Mouse (Mus musculus) thymus, adult 2 months (tissue): Measurements from ENCODE around the gene Fhdc1. TPM values are rescaled to one million over a fixed set of nuclear protein-coding genes. Genes with fewer than 3 reads are reported as not detected.

Source experiments
- DNase-seq: peaks from one replicate; pipeline ENCODE4 v3.0.0; 2021
- H3K27ac ChIP-seq: fragments of 200-500 bp; 2 replicates; pipeline ENCODE4 v1.5.1; 2012; ENCODE audit warnings: low read length, control low read depth; ENCODE audit not compliant: control insufficient read depth, insufficient read depth
- H3K27me3 ChIP-seq: fragments of 200-500 bp; 2 replicates; pipeline ENCODE4 v1.6.1; 2012; ENCODE audit warnings: mild to moderate bottlenecking, low read length, moderate library complexity, mixed read lengths; ENCODE audit not compliant: control insufficient read depth, insufficient read depth
- H3K36me3 ChIP-seq: fragments of 200-500 bp; 2 replicates; pipeline ENCODE4 v1.6.1; 2012; ENCODE audit warnings: mild to moderate bottlenecking, low read length, moderate library complexity; ENCODE audit not compliant: control insufficient read depth, insufficient read depth
- H3K4me1 ChIP-seq: fragments of 200-500 bp; replicated peaks from 2 replicates; pipeline ENCODE4 v1.6.1; 2012; ENCODE audit warnings: low read length; ENCODE audit not compliant: control insufficient read depth, insufficient read depth
- H3K4me3 ChIP-seq: fragments of 200-500 bp; 2 replicates; pipeline ENCODE4 v1.5.1; 2012; ENCODE audit warnings: mild to moderate bottlenecking, low read length, control low read depth, moderate library complexity; ENCODE audit not compliant: control insufficient read depth, insufficient read depth
- CTCF ChIP-seq: fragments of 200-500 bp; IDR thresholded peaks from 2 replicates; pipeline ENCODE4 v1.5.1; 2012; ENCODE audit warnings: mild to moderate bottlenecking, control low read depth, low read length, moderate library complexity, borderline replicate concordance; ENCODE audit not compliant: control insufficient read depth, poor library complexity, insufficient read depth; ENCODE audit errors: extremely low read depth
- POLR2A ChIP-seq: fragments of 200-500 bp; IDR thresholded peaks from 2 replicates; pipeline ENCODE4 v1.6.1; 2012; ENCODE audit warnings: mild to moderate bottlenecking, low read length, control low read depth, moderate library complexity; ENCODE audit not compliant: control insufficient read depth, poor library complexity, insufficient read depth; ENCODE audit errors: extremely low read depth
- WGBS: fragments of 180-500 bp; shearing (Covaris S2); methylation state at CpG from one replicate; pipeline ENCODE4 v1.1.7; 2018; 5-methylcytosine and 5-hydroxymethylcytosine counted together
- polyA plus RNA-seq: library from polyadenylated mRNA; depleted of rRNA; stranded (reverse); fragments of >200 nt; gene quantifications from 2 replicates; pipeline ENCODE4 v1.2.3, GENCODE M21; 2012; rRNA removed

Fhdc1 gene
- polyA plus RNA-seq, 1 experiment = 0.49 TPM

GRCm38 (mm10) chr3:84396240-84396639, 84.0 kb downstream of the Fhdc1 start:
- WGBS = 91% methylated on average over 2 of the region's 2 CpGs
- no peak for TF ChIP-seq CTCF
- no peak for TF ChIP-seq POLR2A

DNA sequence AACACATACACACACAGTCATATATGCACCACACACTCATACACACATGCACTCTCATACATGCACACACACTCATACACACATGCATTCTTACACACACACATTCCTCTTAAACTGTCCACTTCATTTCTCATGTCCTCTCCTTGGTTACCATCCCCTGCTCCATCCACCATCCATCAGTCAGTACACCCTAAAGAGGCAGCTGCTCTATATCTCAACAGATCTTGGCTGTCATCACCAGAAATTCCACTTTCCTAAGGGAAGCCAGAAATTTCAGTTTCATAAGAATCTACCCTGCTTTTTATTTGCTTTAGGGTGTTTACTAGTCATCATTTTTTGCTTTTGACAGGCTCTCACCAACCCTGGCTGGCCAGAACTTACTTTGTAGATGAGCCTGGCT, 84.4 kb downstream of the Fhdc1 start:
- no peak for DNase-seq
- no peak for TF ChIP-seq POLR2A
- no peak for TF ChIP-seq CTCF
- Histone ChIP-seq H3K4me3 (no peak overlapping the region), H3K36me3 (no peaks in the 10 kb centered on the region), H3K4me1 (no peaks in the 10 kb centered on the region), H3K27ac (no peak overlapping the region), H3K27me3 (no peaks in the 10 kb centered on the region)

More at GRCm38 (mm10) chr3:84396240-84396639, 84.0 kb downstream of the Fhdc1 start:
- H3K36me3 ChIP-seq = no peaks in the 10 kb centered on the region
- no peak overlapping the region for H3K4me3 ChIP-seq
- no peaks in the 10 kb centered on the region for H3K27me3 ChIP-seq
- DNase-seq = no peak
- no peaks in the 10 kb centered on the region for H3K4me1 ChIP-seq
- H3K27ac ChIP-seq = no peak overlapping the region

DNA sequence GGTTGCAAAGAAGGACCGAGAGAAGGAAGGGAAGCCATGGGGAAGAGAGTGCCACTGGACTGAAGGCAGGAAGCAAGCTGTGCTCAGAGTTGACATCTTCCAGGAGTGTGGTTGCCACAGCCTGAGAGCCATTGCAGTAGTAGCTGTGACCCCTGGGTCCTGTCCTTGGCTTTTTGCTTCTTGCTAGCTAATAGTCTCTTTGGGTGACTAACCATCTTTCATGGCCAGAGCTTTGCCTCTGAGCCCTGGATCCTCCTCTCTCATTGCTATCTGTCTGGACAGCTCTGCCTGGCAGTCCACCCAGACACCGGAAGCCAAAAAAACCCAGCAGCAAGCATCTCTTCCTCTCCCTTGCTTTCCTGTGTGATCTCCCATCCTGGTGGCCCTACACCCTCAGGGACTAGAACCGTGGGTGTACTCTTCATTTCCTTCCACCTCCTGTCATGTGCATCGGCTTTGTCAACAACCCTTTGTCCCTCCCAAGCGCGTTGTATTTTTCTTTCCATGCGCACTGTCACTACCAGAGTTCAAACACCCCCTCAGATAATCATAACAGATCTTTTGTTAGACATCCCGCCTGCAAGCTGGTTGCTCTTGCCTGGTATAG, 85.3 kb downstream of the Fhdc1 start:
- no peak overlapping the region for H3K4me3 ChIP-seq
- no peaks in the 10 kb centered on the region for H3K36me3 ChIP-seq
- DNase-seq = no peak
- H3K27ac ChIP-seq = no peak overlapping the region
- no peaks in the 10 kb centered on the region for H3K4me1 ChIP-seq
- H3K27me3 ChIP-seq = no peaks in the 10 kb centered on the region
- 83% methylated on average over 8 of the region's 8 CpGs for WGBS
- no peak for TF ChIP-seq POLR2A
- no peak for TF ChIP-seq CTCF

Other genes with a start within 250 kb of the Fhdc1 start
- gene Trim2, start 173.6 kb downstream of the Fhdc1 start, polyA plus RNA-seq = 2.9 and 4.2 TPM in 2 replicates
- 8.5 and 10.1 TPM in 2 replicates for gene Arfip1, start 102.2 kb upstream of the Fhdc1 start, polyA plus RNA-seq
- gene Tigd4, start 113.1 kb upstream of the Fhdc1 start, polyA plus RNA-seq = not detected in 2 replicates
- gene Tmem154, start 185.8 kb upstream of the Fhdc1 start, polyA plus RNA-seq = 12.4 and 14.4 TPM in 2 replicates